Mouse (Mus musculus): ENCODE measurements around the gene Engase.

The Engase gene

GRCm38 (mm10) chr11:118476396-118477373, at the start of gene Engase:
Gene Engase (plus strand): TSS chr11:118476829.
- DNase-seq = peak; percentile 97

- DNase-seq = no peak
Observed at GRCm38 (mm10) chr11:118427266-118427779, 49.3 kb upstream of the Engase start.

DNA sequence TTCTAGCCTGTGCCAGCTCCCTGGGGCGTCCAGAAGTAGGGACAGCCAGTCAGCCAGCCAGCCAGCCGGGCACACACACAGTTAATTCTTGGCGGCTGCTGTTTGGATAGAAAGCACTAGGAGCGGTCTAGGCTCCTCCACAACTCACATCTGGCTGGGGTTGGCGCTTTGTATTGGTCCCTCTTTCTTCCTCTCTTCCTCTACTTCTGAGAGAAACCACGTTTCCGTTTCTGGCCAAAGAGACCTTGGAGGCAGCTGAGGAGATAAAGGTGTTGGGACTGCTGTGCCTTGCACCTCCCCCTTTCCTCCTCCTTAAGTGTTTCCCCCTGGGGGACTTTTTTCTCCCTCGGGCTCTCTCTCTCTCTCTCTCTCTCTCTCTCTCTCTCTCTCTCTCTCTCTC, 48.6 kb upstream of the Engase start, which contains the start of gene C1qtnf1:
Gene C1qtnf1, plus strand, starts transcription at position 218 of the 400 bp plus-strand sequence.
- DNase-seq = no peak

DNA sequence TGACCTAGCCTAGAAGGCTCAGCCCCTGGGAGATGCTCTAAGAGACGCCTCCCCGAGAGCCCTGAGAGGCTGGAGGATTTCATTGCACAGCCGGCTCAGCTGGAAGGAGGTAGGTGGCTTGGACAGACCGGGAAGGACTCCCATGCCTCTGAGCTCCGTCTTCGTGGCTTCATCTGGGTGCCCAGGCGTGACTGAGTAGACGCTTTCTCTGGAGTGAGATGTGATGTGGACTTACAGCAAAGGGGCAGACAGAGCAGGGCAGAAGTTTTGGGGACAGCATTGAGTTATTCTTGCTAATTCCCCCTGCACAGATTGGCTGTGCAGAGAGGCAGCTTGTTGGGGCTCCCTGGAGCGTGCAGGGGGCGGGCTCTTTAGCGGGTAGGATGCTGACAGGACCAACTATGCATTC, 48.2 kb upstream of the Engase start:
- peak; percentile 30 for DNase-seq

DNA sequence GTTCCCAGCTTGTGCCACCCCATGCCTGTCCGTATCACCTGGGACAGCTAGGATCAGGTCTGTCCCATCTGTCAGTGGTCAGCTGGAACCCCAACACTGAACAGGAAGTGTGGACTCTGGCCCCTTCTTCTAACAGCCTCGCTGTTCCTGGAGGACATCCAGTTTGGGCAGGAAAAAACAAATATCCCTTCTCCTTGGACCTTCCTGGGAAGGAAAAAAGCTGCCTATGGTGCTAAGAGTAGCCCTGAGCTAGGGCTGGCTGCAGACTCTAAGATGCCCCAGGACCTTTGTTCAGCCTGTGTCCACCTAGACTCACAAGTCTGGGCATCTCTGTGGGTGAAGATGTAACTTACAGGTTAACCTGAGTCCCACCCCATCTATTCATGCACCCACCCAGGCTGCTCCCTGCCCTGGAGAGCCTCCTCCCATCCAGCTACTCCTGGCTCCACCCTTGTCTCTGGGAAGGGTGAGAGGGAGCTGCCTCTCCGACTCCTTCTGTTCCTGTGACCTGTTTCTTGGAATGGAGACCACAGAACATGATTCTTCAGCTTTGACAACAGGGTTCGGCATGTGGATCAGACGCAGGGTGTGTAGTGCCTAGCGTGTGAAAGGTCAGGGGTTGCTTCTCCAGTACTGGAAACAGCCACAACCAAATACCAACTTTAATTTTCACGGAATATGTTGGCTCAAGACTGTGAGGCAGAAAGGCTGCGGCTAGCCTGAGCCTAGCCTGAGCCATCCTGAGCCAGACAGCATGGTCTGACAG, 47.5 kb upstream of the Engase start:
- DNase-seq = no peak

GRCm38 (mm10) chr11:118430291-118430885, 46.2 kb upstream of the Engase start:
- no peak for DNase-seq

DNA sequence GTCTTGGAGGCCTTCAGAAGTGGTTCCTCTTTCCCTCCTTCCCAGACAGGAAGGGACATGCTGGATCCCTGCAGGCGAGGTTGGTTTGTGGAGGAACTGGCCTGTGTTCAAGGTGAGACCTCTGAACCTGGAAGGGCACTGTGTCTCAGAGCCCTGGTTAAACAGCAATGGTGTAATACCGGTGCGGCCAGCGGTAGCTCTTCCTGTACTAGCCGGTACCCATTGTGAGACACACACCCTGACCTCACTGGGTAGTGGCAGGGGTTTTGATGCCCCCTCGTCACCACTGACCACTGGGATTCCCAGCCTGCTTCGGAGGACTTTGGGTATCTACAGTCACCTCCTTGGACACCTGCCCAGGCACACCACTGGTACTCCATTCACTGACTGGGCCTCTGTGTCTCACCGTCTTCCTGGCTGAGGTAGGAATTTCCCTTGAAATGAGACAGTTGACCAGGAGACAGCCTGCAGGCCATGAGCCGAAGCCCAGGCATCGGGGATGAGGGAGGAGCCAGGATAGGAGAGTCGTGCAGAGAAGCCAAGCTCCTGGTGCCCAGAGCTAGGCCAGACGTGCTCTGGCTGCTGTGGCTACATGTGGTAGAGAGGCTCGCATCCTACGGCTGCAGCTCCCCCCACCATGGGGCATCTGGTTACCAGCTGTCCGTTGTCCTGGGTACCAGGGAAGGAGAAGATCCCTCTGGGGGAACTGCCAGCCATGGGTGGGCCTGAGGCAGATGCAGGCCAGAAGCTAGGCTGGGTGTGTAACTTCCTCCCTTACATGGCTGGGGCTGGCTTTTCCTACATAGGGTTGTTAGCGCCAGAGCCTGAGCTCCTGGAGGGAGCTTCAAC, 45.3 kb upstream of the Engase start:
- DNase-seq = no peak

DNA sequence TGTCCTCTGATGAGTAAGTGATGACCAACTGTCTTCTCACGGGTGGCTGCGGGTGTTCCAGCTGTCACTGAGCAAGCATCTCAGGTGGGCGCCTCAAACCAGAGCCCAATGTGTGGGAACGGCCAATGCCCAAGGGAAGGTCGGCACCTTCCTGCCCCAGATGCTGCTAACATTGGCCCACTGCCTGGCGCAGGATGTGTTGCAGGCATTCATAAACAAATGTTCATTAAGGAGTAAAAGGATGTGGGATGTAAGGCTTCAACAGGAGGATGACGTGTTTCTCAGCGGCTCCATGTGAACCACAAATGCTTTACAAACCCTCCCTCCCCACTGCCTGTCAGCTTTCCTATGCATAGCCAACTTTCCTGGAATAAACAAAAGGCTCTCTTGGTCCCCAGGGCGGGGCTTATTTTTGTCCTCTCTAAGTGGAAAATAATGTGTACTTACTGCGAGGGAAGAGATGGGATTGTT, 43.2 kb upstream of the Engase start:
- DNase-seq = no peak

DNA sequence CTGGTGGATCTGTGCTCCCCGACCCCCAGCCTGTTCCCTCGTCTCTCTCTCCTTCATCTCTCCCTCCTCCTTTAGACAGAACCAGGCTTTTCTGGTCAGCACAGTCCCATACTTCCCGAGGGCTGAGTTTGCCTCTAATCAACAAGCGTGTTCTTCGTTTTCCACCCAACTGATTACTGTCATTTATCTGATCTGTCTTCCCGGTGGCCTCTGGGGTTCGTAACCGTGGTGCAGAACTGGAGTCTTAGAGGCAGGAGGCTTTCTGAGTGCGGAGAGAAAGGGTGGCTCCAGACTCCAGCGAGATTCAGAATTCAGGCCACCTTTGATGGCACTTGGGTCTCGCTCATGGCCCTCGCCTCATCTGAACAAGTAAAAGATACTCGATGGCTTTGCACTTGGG, 42.5 kb upstream of the Engase start:
- DNase-seq = peak; percentile 37

GRCm38 (mm10) chr11:118436471-118436935, 40.1 kb upstream of the Engase start:
- peak; percentile 87 for DNase-seq

DNA sequence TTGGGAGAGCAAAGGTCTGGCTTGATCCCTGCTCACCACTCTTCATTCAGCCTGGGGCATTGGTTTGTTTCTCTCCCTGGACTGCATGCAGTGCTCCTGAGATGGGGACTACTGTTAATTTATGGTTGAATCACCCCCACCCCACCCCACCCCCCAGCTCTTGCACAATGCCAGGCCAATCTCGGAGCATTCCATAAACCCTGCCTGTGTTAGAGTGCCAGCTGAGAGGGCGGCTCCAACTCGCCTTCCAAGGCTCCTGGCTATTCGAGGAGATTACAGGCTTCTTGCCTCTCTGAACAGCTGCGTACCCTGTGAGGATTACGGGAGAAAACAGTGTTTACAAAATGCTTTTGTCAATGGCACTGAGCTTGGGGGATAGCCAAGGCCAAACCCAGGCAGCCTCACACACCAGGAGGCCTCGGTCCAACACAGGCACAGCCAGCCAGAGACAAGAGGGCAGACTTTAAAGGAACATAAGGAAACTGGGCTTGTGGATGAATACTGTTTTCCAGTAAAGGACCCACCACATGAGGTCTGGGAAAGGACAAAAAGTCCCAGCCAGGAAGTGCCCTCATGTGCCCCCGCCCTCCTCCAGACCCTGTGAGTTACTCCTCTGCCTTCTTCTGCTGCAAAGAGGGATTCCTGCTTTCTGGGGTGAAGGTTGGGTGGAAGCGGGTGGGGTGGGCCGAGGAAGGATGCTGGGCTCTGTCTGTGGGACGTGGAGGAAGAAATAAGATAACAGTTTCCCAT, 37.8 kb upstream of the Engase start:
- peak; percentile 65 for DNase-seq

DNA sequence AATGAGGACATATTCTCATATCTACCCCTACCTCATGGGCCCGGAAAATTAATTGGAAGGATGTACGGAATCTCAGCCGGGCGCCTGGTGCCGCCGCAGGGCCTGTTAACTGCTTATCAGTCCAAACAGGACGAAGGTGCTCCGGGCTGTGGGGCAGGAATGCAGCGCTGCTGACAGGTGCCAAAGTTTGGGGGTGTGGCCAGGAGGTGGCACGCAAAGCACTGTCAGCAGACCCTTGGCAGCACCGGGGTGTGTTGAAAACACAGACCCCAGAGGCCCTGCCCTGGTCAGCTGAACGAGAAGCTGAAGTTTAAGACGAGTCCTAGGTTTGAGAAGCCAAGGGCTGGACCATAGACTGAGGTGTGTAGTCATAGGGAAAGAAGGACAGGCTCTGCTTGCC, 33.9 kb upstream of the Engase start:
- DNase-seq = no peak

- DNase-seq = peak; percentile 76
Observed at GRCm38 (mm10) chr11:118443201-118443970, 33.2 kb upstream of the Engase start.

- peak; percentile 82 for DNase-seq
Observed at GRCm38 (mm10) chr11:118445843-118446242, 30.8 kb upstream of the Engase start.

- DNase-seq = no peak
Observed at GRCm38 (mm10) chr11:118447346-118447745, 29.3 kb upstream of the Engase start.

GRCm38 (mm10) chr11:118448385-118448784, 28.2 kb upstream of the Engase start:
- no peak for DNase-seq

DNA sequence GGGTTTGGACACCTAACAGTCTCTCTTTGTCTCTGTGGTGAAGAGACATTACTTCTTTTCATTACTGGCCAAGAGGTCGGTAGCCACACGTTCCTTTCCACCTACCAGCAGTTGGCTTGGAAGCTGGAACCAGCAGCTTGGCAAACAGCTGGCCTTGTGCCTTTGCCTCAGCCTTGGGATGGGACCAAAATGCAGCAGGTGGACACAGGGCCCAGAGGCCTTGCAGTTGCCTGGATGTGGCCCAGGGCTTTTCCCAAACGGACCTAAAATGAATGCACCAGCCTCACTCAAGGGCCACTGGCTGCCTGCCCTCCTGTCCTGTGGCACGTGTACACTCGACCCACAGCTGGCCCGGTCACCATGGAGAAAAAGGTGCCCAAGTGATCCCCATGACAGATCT, 25.4 kb upstream of the Engase start:
- DNase-seq = no peak

DNA sequence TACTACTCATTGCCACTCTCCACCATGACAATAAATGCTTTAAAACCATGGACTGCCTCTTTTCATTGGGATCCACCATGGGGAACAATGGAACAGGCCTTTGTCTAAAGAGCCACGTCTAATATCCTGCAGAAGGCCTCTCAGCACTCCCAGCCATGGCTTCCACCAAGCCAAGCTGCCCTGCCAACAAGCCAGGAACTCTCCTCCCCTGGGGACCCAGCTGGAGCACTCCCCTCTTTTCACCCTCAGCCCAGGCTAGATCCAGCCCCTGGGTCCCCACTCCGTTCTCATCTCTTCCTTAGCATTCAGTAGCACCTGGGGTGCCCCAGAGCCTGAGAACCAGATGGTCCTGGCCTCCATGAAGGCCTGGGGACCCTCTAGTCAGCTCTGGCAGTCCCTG, 23.7 kb upstream of the Engase start:
- no peak for DNase-seq

DNA sequence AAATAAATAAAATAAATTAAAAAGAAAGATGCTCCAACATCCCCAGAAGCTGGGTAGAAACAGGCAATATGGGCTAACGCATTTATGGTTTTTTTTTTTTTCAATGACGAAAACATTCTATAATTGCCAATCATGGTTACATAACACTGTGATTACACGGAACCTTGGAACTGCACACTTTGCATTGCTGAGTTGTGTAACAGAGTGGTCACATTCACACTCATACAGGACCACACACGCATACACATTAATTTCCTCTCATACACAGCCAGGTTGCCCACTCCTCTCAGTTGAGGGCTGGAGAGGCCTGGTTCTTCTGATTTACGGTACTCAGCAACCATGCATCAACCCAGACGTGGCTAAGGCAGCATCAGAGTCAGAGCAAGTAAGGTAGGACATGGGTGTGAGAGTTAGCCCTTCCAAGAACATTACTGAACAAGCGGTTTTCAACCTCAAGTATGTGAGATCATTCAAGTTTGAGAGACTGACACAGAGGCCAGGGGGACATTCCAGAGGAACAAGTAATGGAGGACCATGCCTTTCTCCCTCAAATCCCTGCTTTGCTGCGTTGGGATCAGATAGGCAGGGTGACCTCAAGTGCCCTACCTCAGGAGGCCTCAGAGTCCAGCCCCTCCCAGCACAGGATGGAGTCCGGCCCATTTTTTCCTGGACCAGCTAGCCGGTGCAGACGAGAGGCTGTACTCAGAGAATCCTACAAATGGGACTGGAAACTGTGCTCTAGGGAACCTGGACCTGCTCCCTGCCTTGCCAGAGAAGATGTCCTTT, 22.6 kb upstream of the Engase start:
- no peak for DNase-seq
